Mouse (Mus musculus): Measurements from ENCODE around the gene Atp7b.

DNA sequence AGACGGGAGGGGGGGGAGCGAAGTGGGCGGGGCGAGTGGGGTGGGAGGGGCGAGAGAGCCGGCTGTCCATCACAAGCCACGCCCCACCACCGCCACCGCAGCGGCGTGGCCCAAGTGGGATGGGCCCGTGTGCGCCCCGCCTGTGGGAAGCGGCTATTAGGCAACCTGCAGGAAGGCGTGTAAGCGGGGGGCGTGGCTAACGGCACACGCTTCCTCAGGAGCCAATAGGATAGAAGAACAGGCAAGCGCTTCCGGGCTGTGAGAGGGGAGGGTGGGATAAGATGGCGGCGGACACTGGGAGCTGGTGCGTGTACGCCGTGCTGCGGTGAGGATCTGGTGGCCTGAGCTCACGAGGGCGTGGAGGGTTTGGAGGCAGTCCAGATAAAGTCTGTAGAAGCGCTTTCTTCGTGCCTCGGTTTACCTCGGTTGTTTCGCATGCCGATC, 363 bp upstream of the Atp7b start, which contains the start of gene Alg11:
- TF ChIP-seq CTCF (IDR thresholded peaks at IDR 0.05; ENCODE audit: insufficient read depth, low read length) (no peak), POLR2A (IDR thresholded peaks at IDR 0.05; ENCODE audit: borderline replicate concordance, extremely low read depth, low read depth, low read length) (peak; percentile 99)

Measured in lung, adult 2 months (tissue).